Mouse (Mus musculus) intestine, embryonic 15.5 days (tissue): ENCODE data around the gene B020031M17Rik. TPM values are rescaled to one million over a fixed set of nuclear protein-coding genes. Genes with fewer than 3 reads are reported as not detected.
"Not testable (repeated sequence)": the region's sequence is repeated elsewhere in the genome, so short reads cannot be mapped to it uniquely, and the experiment has no call there.

ENCODE experiments used
- ATAC-seq: fragments of 200-750 bp; cut with Nextera tagmentation; 2 replicates; pipeline ENCODE4 v1.8.0; 2017; ENCODE audit warnings: moderate TSS enrichment, moderate library complexity
- H3K27ac ChIP-seq: fragments of 300-500 bp; sonication (generic); 2 replicates; pipeline ENCODE4 v1.5.1; 2015; ENCODE audit warnings: mild to moderate bottlenecking, inconsistent platforms
- H3K27me3 ChIP-seq: fragments of 300-500 bp; sonication (generic); replicated peaks from 2 replicates; pipeline ENCODE4 v1.6.1; 2015; ENCODE audit warnings: inconsistent platforms
- H3K36me3 ChIP-seq: fragments of 300-500 bp; sonication (generic); 2 replicates; pipeline ENCODE4 v1.6.1; 2015; ENCODE audit warnings: inconsistent platforms
- H3K4me1 ChIP-seq: fragments of 300-500 bp; sonication (generic); replicated peaks from 2 replicates; pipeline ENCODE4 v1.6.1; 2015; ENCODE audit warnings: inconsistent platforms
- H3K4me2 ChIP-seq: fragments of 300-500 bp; sonication (generic); replicated peaks from 2 replicates; pipeline ENCODE4 v1.6.1; 2015; ENCODE audit warnings: mild to moderate bottlenecking, inconsistent platforms
- H3K4me3 ChIP-seq: fragments of 300-500 bp; sonication (generic); replicated peaks from 2 replicates; pipeline ENCODE4 v1.5.1; 2015; ENCODE audit warnings: inconsistent platforms
- H3K9ac ChIP-seq: fragments of 300-500 bp; sonication (generic); 2 replicates; pipeline ENCODE4 v1.6.1; 2015; ENCODE audit warnings: inconsistent platforms
- H3K9me3 ChIP-seq: fragments of 300-500 bp; sonication (generic); 2 replicates; pipeline ENCODE4 v1.6.1; 2016; ENCODE audit warnings: inconsistent platforms
- WGBS: fragments of 180-500 bp; shearing (Covaris S2); methylation state at CpG from one replicate; pipeline ENCODE4 v1.1.7; 2015; 5-methylcytosine and 5-hydroxymethylcytosine counted together
- polyA plus RNA-seq: library from polyadenylated mRNA; unstranded; fragments of >200 nt; fragmentation: Nextera tagmentation; extraction: Ambion mirVana; gene quantifications from 2 replicates; pipeline ENCODE4 v1.2.1, GENCODE M21; 2015

B020031M17Rik gene
- polyA plus RNA-seq, result not detected in 2 replicates

GRCm38 (mm10) chr13:119950706-119951105, at the start of gene B020031M17Rik:
TSS of gene B020031M17Rik (minus strand) at chr13:119950806.
- H3K4me2 ChIP-seq, H3K9me3 ChIP-seq, H3K27ac ChIP-seq, H3K36me3 ChIP-seq, ATAC-seq, H3K4me1 ChIP-seq, H3K9ac ChIP-seq, H3K4me3 ChIP-seq, H3K27me3 ChIP-seq: not testable (repeated sequence)
- 63% methylated on average over 4 of the region's 6 CpGs for WGBS

- H3K27ac ChIP-seq, H3K9ac ChIP-seq, H3K4me1 ChIP-seq, ATAC-seq, H3K4me3 ChIP-seq, H3K4me2 ChIP-seq, H3K27me3 ChIP-seq, H3K9me3 ChIP-seq, H3K36me3 ChIP-seq: not testable (repeated sequence)
- WGBS, result no CpG with 5 or more reads among the region's 4 CpGs
These were observed 48.6 kb upstream of the B020031M17Rik start for GRCm38 (mm10) chr13:119999215-119999614.

- not testable (repeated sequence) for H3K4me3 ChIP-seq, ATAC-seq, H3K27me3 ChIP-seq, H3K36me3 ChIP-seq, H3K4me2 ChIP-seq, H3K9ac ChIP-seq, H3K4me1 ChIP-seq, H3K27ac ChIP-seq, H3K9me3 ChIP-seq
- no CpG with 5 or more reads among the region's 22 CpGs for WGBS
These were observed 48.0 kb upstream of the B020031M17Rik start for GRCm38 (mm10) chr13:119998442-119999086.

- not testable (repeated sequence) for H3K4me2 ChIP-seq, H3K27me3 ChIP-seq, H3K9me3 ChIP-seq, H3K4me1 ChIP-seq, H3K9ac ChIP-seq, H3K4me3 ChIP-seq, H3K36me3 ChIP-seq, ATAC-seq, H3K27ac ChIP-seq
- WGBS, result no CpG with 5 or more reads among the region's 10 CpGs
These were observed 41.4 kb upstream of the B020031M17Rik start for GRCm38 (mm10) chr13:119991917-119992496.

GRCm38 (mm10) chr13:119991264-119991663, 40.7 kb upstream of the B020031M17Rik start:
- H3K27ac ChIP-seq, H3K36me3 ChIP-seq, H3K4me3 ChIP-seq, H3K9me3 ChIP-seq, H3K9ac ChIP-seq, H3K27me3 ChIP-seq, H3K4me1 ChIP-seq, H3K4me2 ChIP-seq, ATAC-seq: not testable (repeated sequence)
- no CpG with 5 or more reads among the region's 13 CpGs for WGBS

GRCm38 (mm10) chr13:119969163-119969562, 18.6 kb upstream of the B020031M17Rik start:
- WGBS, result no CpG with 5 or more reads among the region's 13 CpGs
- H3K36me3 ChIP-seq, H3K27ac ChIP-seq, H3K9me3 ChIP-seq, H3K4me2 ChIP-seq, ATAC-seq, H3K4me1 ChIP-seq, H3K27me3 ChIP-seq, H3K9ac ChIP-seq, H3K4me3 ChIP-seq: not testable (repeated sequence)

GRCm38 (mm10) chr13:119968193-119968592, 17.6 kb upstream of the B020031M17Rik start:
- not testable (repeated sequence) for H3K4me1 ChIP-seq, H3K9ac ChIP-seq, H3K27ac ChIP-seq, H3K27me3 ChIP-seq, H3K4me3 ChIP-seq, ATAC-seq, H3K9me3 ChIP-seq, H3K36me3 ChIP-seq, H3K4me2 ChIP-seq
- no CpG with 5 or more reads among the region's 14 CpGs for WGBS

GRCm38 (mm10) chr13:119965968-119966367, 15.4 kb upstream of the B020031M17Rik start:
- under 1% methylated on average over 21 of the region's 22 CpGs for WGBS

GRCm38 (mm10) chr13:119965302-119965952, 14.8 kb upstream of the B020031M17Rik start:
- H3K9ac ChIP-seq, H3K27ac ChIP-seq, H3K4me1 ChIP-seq, H3K9me3 ChIP-seq, H3K36me3 ChIP-seq, H3K27me3 ChIP-seq: not testable (repeated sequence)
- Histone ChIP-seq H3K4me2 (peak overlapping the region; percentile 41), H3K4me3 (peak overlapping the region; percentile 15; the same call in 1 of the 2 replicates)
- 2% methylated on average over 16 of the region's 34 CpGs for WGBS
- ATAC-seq, result peak; percentile 85

More at GRCm38 (mm10) chr13:119965968-119966367, 15.4 kb upstream of the B020031M17Rik start:
- not testable (repeated sequence) for H3K4me1 ChIP-seq, H3K36me3 ChIP-seq, H3K9ac ChIP-seq, H3K27ac ChIP-seq, H3K9me3 ChIP-seq, H3K27me3 ChIP-seq
- peak; percentile 81 for ATAC-seq
- Histone ChIP-seq H3K4me3 (peak overlapping the region; percentile 15; the same call in 1 of the 2 replicates), H3K4me2 (peak overlapping the region; percentile 41)

GRCm38 (mm10) chr13:119962856-119963255, 12.2 kb upstream of the B020031M17Rik start:
- not testable (repeated sequence) for ATAC-seq, H3K4me2 ChIP-seq, H3K27ac ChIP-seq, H3K9ac ChIP-seq, H3K27me3 ChIP-seq, H3K36me3 ChIP-seq, H3K4me3 ChIP-seq, H3K9me3 ChIP-seq, H3K4me1 ChIP-seq
- WGBS, result no CpG with 5 or more reads among the region's 5 CpGs

- H3K27me3 ChIP-seq, H3K4me1 ChIP-seq, H3K4me2 ChIP-seq, H3K27ac ChIP-seq, H3K9me3 ChIP-seq, H3K4me3 ChIP-seq, ATAC-seq, H3K36me3 ChIP-seq, H3K9ac ChIP-seq: not testable (repeated sequence)
- no CpG with 5 or more reads among the region's 5 CpGs for WGBS
These were observed 5.0 kb upstream of the B020031M17Rik start for GRCm38 (mm10) chr13:119955567-119955966.

GRCm38 (mm10) chr13:119955089-119955488, 4.5 kb upstream of the B020031M17Rik start:
- WGBS, result 85% methylated on average over 2 of the region's 2 CpGs
- ATAC-seq, H3K4me1 ChIP-seq, H3K36me3 ChIP-seq, H3K4me3 ChIP-seq, H3K27ac ChIP-seq, H3K9me3 ChIP-seq, H3K4me2 ChIP-seq, H3K27me3 ChIP-seq, H3K9ac ChIP-seq: not testable (repeated sequence)

GRCm38 (mm10) chr13:119929172-119929571, 21.4 kb downstream of the B020031M17Rik start, which contains the start of gene Gm21761:
TSS of gene Gm21761 (minus strand) at chr13:119929272.
- not testable (repeated sequence) for H3K4me1 ChIP-seq, H3K9ac ChIP-seq, H3K27me3 ChIP-seq, H3K4me3 ChIP-seq, H3K36me3 ChIP-seq, H3K4me2 ChIP-seq, H3K27ac ChIP-seq, H3K9me3 ChIP-seq, ATAC-seq
- no CpG with 5 or more reads among the region's 5 CpGs for WGBS
